Mouse (Mus musculus) hindbrain, embryonic 13.5 days (tissue): ENCODE measurements around the gene Mtx2. TPM values are rescaled to one million over a fixed set of nuclear protein-coding genes. Genes with fewer than 3 reads are reported as not detected.
A peak's percentile ranks its signal among the peaks of the same experiment; 100 is the strongest.

Experiments used
- ATAC-seq: fragments of 200-750 bp; cut with Nextera tagmentation; 2 replicates; pipeline ENCODE4 v1.8.0; 2017; ENCODE audit warnings: moderate TSS enrichment; ENCODE audit not compliant: low FRiP score
- H3K27ac ChIP-seq: fragments of 300-500 bp; sonication (generic); 2 replicates; pipeline ENCODE4 v1.5.1; 2015; ENCODE audit warnings: inconsistent platforms, mild to moderate bottlenecking, moderate library complexity
- H3K27me3 ChIP-seq: fragments of 300-500 bp; sonication (generic); 2 replicates; pipeline ENCODE4 v1.6.1; 2015; ENCODE audit warnings: mild to moderate bottlenecking, inconsistent platforms
- H3K36me3 ChIP-seq: fragments of 300-500 bp; sonication (generic); 2 replicates; pipeline ENCODE4 v1.6.1; 2015; ENCODE audit warnings: mild to moderate bottlenecking, inconsistent platforms
- H3K4me1 ChIP-seq: fragments of 300-500 bp; sonication (generic); replicated peaks from 2 replicates; pipeline ENCODE4 v1.6.1; 2015; ENCODE audit warnings: inconsistent platforms
- H3K4me2 ChIP-seq: fragments of 300-500 bp; sonication (generic); 2 replicates; pipeline ENCODE4 v1.6.1; 2015; ENCODE audit warnings: inconsistent platforms, mild to moderate bottlenecking, moderate library complexity
- H3K4me3 ChIP-seq: fragments of 300-500 bp; sonication (generic); 2 replicates; pipeline ENCODE4 v1.5.1; 2015; ENCODE audit warnings: mild to moderate bottlenecking, inconsistent platforms
- H3K9ac ChIP-seq: fragments of 300-500 bp; sonication (generic); 2 replicates; pipeline ENCODE4 v1.6.1; 2015; ENCODE audit warnings: mild to moderate bottlenecking, inconsistent platforms
- H3K9me3 ChIP-seq: fragments of 300-500 bp; sonication (generic); 2 replicates; pipeline ENCODE4 v1.6.1; 2016; ENCODE audit warnings: inconsistent platforms
- WGBS: fragments of 180-500 bp; shearing (Covaris S2); methylation state at CpG from one replicate; pipeline ENCODE4 v1.1.7; 2015; 5-methylcytosine and 5-hydroxymethylcytosine counted together
- polyA plus RNA-seq: library from polyadenylated mRNA; unstranded; fragments of >200 nt; fragmentation: Nextera tagmentation; extraction: Ambion mirVana; gene quantifications from 2 replicates; pipeline ENCODE4 v1.2.1, GENCODE M21; 2015

Mtx2 gene
- polyA plus RNA-seq, result 151 and 158 TPM in 2 replicates

DNA sequence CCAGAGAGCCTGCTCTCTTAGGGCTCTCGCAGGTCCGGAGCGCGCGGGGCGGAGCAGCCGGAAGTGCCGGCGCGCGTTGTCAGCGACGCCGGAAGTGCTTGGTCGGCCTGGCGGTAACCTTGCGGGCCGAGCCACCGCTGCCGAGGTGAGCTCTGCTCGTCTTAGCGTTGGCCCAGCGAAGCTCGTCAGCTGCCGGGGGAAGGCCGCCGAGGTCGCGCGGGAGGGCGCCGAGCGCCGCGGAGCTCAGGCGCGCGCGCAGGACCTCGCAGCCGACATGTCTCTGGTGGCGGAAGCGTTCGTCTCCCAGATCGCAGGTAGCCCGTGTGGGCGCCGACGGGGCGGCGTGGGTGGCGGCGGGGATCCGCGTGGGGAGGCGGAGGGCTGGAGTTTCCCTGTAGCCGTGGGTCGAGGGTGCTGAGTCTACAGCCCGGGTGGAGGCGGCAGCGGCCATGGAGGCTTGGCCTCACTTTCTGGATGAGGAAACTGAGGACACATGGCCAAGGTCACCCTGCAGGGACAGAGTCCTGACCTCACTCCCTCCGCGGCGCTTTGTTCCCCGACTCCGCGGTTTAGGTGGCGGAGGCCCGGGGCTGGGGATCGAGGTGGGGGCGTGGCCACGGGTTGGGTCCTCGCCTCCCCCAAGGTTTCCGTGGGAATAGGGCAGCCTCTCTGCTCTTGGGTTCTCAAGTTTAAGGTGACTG is at the start of gene Mtx2:
Gene Mtx2, plus strand, starts transcription at position 74 of the 701 bp plus-strand sequence.
- peak; percentile 91 for ATAC-seq
- Histone ChIP-seq H3K9me3 (no peaks in the 10 kb centered on the region), H3K4me3 (peak within 1 kb of the TSS; percentile 89), H3K9ac (peak within 1 kb of the TSS; percentile 96), H3K4me2 (peak within 1 kb of the TSS; percentile 81), H3K27ac (peak within 1 kb of the TSS; percentile 90), H3K36me3 (no peaks in the 10 kb centered on the region), H3K27me3 (no peaks in the 10 kb centered on the region), H3K4me1 (peaks cover 7% of the 10 kb centered on the region; the same call in 1 of the 2 replicates)
- WGBS, result under 1% methylated on average over 74 of the region's 74 CpGs

DNA sequence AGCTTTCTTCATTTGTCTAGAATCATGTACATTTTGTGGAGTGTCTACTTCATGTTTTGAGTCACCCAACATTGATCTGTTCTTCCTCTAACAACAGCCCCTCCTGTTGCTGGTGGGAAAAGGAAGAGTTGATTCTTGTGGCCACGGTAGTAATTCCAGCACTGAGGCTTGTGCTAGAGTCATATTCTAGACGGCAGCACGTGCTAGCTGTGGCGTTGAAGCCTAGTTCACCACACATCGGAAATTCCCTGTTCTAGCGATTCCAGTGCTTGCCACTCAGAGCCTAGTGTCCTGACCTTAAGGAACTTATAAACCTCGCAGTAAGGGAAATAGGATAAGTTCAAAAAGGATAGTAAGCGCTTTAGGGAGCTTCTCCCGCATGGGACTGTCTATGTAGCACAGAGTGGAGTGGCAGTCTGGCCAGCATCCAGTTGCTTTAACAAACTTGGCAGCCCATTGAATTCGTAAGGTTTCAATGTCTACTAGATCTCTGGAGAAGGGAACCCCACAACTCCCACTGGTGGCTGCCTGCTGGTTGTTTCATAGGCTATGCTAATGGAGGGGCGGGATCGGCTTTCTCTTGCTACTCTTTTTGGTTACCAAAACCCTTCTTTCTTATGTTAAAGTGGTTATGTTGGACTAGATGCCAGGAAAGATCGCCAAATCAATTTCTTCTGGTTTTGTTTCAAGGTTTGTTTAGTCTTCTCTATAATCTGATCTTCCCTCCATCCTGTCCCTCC is 47.9 kb upstream of the Mtx2 start:
- Histone ChIP-seq H3K4me1 (no peaks in the 10 kb centered on the region), H3K27me3 (no peaks in the 10 kb centered on the region), H3K4me2 (no peak overlapping the region), H3K27ac (no peak overlapping the region), H3K36me3 (no peaks in the 10 kb centered on the region), H3K9ac (no peak overlapping the region), H3K9me3 (no peaks in the 10 kb centered on the region), H3K4me3 (no peak overlapping the region)
- no peak for ATAC-seq
- 64% methylated on average over 13 of the region's 13 CpGs for WGBS

- H3K4me1 ChIP-seq, result no peaks in the 10 kb centered on the region
- H3K4me2 ChIP-seq, result no peak overlapping the region
- no peak for ATAC-seq
- H3K27me3 ChIP-seq, result no peaks in the 10 kb centered on the region
- WGBS, result 81% methylated on average over 5 of the region's 5 CpGs
- H3K9me3 ChIP-seq, result no peaks in the 10 kb centered on the region
- H3K36me3 ChIP-seq, result no peaks in the 10 kb centered on the region
- H3K27ac ChIP-seq, result no peak overlapping the region
- no peak overlapping the region for H3K4me3 ChIP-seq
- no peak overlapping the region for H3K9ac ChIP-seq
These were observed 44.2 kb upstream of the Mtx2 start for GRCm38 (mm10) chr2:74781386-74781785.

- Histone ChIP-seq H3K4me1 (no peaks in the 10 kb centered on the region), H3K27me3 (no peaks in the 10 kb centered on the region), H3K9ac (no peak overlapping the region), H3K9me3 (no peaks in the 10 kb centered on the region), H3K4me2 (no peak overlapping the region), H3K27ac (no peak overlapping the region), H3K36me3 (no peaks in the 10 kb centered on the region), H3K4me3 (no peak overlapping the region)
- WGBS, result 62% methylated on average over 7 of the region's 7 CpGs
- ATAC-seq, result no peak
These were observed 30.1 kb upstream of the Mtx2 start for GRCm38 (mm10) chr2:74795531-74795930.

DNA sequence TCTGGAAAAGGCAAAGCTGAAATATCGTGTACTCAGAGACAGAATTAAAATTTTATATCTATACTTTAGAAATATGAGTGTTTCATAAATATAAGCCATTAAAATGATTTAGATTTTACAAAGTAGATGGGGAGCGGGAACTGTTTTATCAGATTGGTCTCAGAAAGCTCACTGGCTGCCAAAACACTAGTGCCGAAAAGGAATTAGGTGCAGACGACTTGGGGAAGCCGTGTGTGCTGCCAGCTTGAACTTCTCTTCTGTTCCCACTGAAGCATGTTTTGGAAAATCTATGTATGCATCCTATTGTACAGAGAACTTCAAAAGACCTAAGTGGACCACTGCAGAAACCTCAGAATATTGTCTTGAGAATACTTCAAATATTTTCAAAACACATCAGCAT is 17.2 kb upstream of the Mtx2 start:
- 90% methylated on average over 5 of the region's 5 CpGs for WGBS
- H3K4me3 ChIP-seq, result no peak overlapping the region
- no peak overlapping the region for H3K9ac ChIP-seq
- ATAC-seq, result no peak
- H3K27me3 ChIP-seq, result 0 out of 2 replicates have a peak, but pooled peaks cover 3% of the 10 kb centered on the region
- no peak overlapping the region for H3K4me2 ChIP-seq
- H3K27ac ChIP-seq, result no peak overlapping the region
- H3K9me3 ChIP-seq, result no peaks in the 10 kb centered on the region
- H3K36me3 ChIP-seq, result no peaks in the 10 kb centered on the region
- no peaks in the 10 kb centered on the region for H3K4me1 ChIP-seq

DNA sequence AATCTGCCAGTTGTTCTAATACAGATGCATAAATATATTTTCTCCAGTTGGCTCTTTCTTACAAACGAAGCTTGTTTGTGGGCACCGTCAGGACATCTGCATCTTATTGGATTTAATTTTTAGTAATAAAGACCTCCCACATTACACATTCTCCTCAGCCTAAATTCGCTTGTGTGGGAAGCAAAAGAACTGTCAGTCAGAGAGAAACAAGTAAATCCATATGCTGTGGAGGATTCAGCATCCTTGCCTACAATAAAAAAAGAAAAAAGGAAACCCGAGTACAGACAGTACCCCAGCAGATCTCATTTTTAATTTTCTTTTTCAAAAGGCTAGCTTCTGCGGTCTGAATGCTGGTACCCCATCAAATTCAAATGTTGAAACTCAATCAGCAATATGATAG is 2.9 kb upstream of the Mtx2 start:
- no peak for ATAC-seq
- 78% methylated on average over 5 of the region's 5 CpGs for WGBS
- H3K27ac ChIP-seq, result no peak overlapping the region
- H3K9ac ChIP-seq, result no peak overlapping the region
- H3K4me1 ChIP-seq, result peaks cover 7% of the 10 kb centered on the region; the same call in 1 of the 2 replicates
- H3K4me3 ChIP-seq, result no peak overlapping the region
- H3K9me3 ChIP-seq, result no peaks in the 10 kb centered on the region
- H3K4me2 ChIP-seq, result no peak overlapping the region
- H3K27me3 ChIP-seq, result peaks cover 4% of the 10 kb centered on the region; the same call in 1 of the 2 replicates
- no peaks in the 10 kb centered on the region for H3K36me3 ChIP-seq

GRCm38 (mm10) chr2:74825371-74825729 is 253 bp upstream of the Mtx2 start:
- no peaks in the 10 kb centered on the region for H3K27me3 ChIP-seq
- H3K9ac ChIP-seq, result peak overlapping the region; percentile 96
- WGBS, result 73% methylated on average over 3 of the region's 3 CpGs
- H3K9me3 ChIP-seq, result no peaks in the 10 kb centered on the region
- peaks cover 7% of the 10 kb centered on the region; the same call in 1 of the 2 replicates for H3K4me1 ChIP-seq
- ATAC-seq, result peak; percentile 57
- peak overlapping the region; percentile 89 for H3K4me3 ChIP-seq
- peak overlapping the region; percentile 81 for H3K4me2 ChIP-seq
- H3K27ac ChIP-seq, result peak overlapping the region; percentile 90
- no peaks in the 10 kb centered on the region for H3K36me3 ChIP-seq

GRCm38 (mm10) chr2:74846992-74847391 is 21.4 kb downstream of the Mtx2 start:
- H3K9ac ChIP-seq, result no peak overlapping the region
- no peak for ATAC-seq
- WGBS, result 76% methylated on average over 5 of the region's 5 CpGs
- H3K4me3 ChIP-seq, result no peak overlapping the region
- H3K4me2 ChIP-seq, result no peak overlapping the region
- H3K9me3 ChIP-seq, result no peaks in the 10 kb centered on the region
- H3K4me1 ChIP-seq, result peaks cover 5% of the 10 kb centered on the region
- H3K36me3 ChIP-seq, result no peaks in the 10 kb centered on the region
- H3K27ac ChIP-seq, result no peak overlapping the region; the same call in 1 of the 2 replicates
- H3K27me3 ChIP-seq, result no peaks in the 10 kb centered on the region

DNA sequence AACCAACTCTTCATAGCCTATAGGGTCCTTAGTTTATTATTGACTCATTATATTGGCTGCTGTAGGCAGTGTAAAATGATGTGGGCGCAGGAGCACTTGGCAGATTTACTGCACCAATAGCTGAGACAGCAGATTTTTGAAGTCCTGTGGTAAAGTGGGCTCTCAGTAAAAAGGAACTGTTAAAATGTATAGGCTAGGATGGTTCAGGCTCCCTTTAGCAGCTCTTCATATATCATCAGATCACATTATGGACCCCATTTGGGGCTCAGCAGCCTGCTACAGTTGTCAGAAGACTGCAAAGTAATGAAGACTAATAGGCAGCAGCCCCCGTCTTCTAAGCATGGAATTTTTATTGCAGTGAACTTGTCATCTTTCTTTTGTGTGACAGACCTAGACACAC is 21.9 kb downstream of the Mtx2 start:
- H3K4me1 ChIP-seq, result peaks cover 5% of the 10 kb centered on the region
- 47% methylated on average over 2 of the region's 2 CpGs for WGBS
- H3K4me3 ChIP-seq, result no peak overlapping the region
- ATAC-seq, result peak; percentile 59; the same call in 1 of the 2 replicates
- no peak overlapping the region for H3K9ac ChIP-seq
- H3K27ac ChIP-seq, result peak overlapping the region; percentile 12; the same call in 1 of the 2 replicates
- H3K27me3 ChIP-seq, result no peaks in the 10 kb centered on the region
- H3K36me3 ChIP-seq, result no peaks in the 10 kb centered on the region
- no peak overlapping the region for H3K4me2 ChIP-seq
- H3K9me3 ChIP-seq, result no peaks in the 10 kb centered on the region

DNA sequence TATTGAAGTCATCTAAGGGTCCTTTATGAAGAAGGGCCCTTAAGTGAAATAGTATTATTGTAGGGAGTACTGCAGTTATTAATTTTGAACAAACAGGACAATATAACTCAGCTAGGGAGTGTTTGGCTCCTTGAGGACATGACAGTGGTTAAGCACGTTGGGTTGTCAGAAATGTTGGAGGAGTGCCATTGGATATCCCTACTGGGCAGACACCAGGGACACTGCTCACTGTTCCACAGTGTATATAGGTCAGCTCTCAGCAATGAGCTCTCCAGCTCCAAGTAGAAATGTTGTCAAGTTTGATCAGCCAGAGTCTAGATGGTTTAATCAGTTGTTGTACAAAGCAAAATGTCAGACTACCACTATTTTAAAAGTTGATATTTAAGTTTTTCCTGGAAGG is 24.4 kb downstream of the Mtx2 start:
- 52% methylated on average over 1 of the region's 1 CpGs for WGBS
- no peak overlapping the region for H3K27ac ChIP-seq
- H3K4me2 ChIP-seq, result no peak overlapping the region
- H3K9me3 ChIP-seq, result no peaks in the 10 kb centered on the region
- peaks cover 5% of the 10 kb centered on the region for H3K4me1 ChIP-seq
- no peaks in the 10 kb centered on the region for H3K27me3 ChIP-seq
- H3K9ac ChIP-seq, result no peak overlapping the region
- no peak for ATAC-seq
- H3K4me3 ChIP-seq, result no peak overlapping the region
- no peaks in the 10 kb centered on the region for H3K36me3 ChIP-seq

DNA sequence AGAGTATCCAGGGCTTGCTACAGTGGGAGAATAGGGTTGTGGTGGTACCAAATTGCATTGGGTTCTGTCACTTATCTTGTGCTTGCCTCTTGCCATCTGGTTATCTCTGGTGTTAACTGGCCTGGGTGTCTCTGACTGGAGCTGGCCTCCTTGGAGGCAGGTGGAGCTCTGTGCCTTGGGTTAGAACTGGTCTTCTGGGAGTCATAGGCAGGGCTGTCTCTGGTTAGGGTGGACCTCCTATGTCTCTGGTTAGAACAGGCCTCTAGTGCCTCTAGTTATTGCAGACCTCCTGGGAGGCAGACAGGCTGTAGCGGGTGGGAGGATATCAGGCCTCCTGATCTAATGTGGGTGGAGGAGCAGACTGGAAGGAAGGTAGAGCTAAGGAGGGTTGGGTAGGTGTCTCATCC is 36.5 kb downstream of the Mtx2 start:
- no peak overlapping the region for H3K4me3 ChIP-seq
- H3K27ac ChIP-seq, result no peak overlapping the region
- H3K9me3 ChIP-seq, result peaks cover 7% of the 10 kb centered on the region; the same call in 1 of the 2 replicates
- 88% methylated on average over 1 of the region's 1 CpGs for WGBS
- ATAC-seq, result no peak
- no peaks in the 10 kb centered on the region for H3K4me1 ChIP-seq
- no peak overlapping the region for H3K9ac ChIP-seq
- no peaks in the 10 kb centered on the region for H3K27me3 ChIP-seq
- H3K4me2 ChIP-seq, result no peak overlapping the region
- H3K36me3 ChIP-seq, result peaks cover 10% of the 10 kb centered on the region; the same call in 1 of the 2 replicates

DNA sequence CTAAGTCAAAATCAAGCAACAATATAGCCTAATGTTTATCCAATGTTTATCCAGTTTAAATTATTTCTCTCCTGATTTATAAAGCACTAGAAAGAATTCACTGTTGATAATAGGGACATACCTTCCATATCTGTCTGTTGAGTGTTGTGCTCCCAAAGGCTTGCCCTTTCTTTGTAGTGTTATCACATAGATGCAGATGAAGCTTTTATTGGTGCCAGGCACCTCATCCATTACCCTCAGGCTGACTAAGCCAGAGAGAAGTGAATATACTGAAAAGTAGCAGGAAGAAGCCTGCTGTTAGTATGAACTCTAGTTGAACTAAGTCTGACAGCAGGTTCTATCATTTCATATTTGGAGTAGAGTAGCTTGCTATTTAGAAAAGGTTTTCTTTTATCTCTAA is 39.8 kb downstream of the Mtx2 start:
- Histone ChIP-seq H3K9ac (no peak overlapping the region), H3K4me3 (no peak overlapping the region), H3K27ac (no peak overlapping the region), H3K27me3 (no peaks in the 10 kb centered on the region), H3K36me3 (peaks cover 10% of the 10 kb centered on the region; the same call in 1 of the 2 replicates), H3K9me3 (peaks cover 7% of the 10 kb centered on the region; the same call in 1 of the 2 replicates), H3K4me2 (no peak overlapping the region), H3K4me1 (no peaks in the 10 kb centered on the region)
- ATAC-seq, result no peak
